Mouse (Mus musculus) v-Abl transformed pro-B cells (cell line): ENCODE results near the gene Arl15.

Experiments
- in situ Hi-C, 2 experiments: fragments of 400-800 bp; cut with MboI; formaldehyde crosslinking; loops; one replicate each; pipeline ENCODE4 v1.15.1; 2025; ENCODE audit not compliant: unreplicated experiment in 2 of 2

The Arl15 gene

GRCm38 (mm10) chr13:113794039-113794704 lies at the start of gene Arl15:
Arl15 (plus strand) TSS chr13:113794505.
- in situ Hi-C loops: loop anchor here (10.0 to 25.0 kb wide), 3 partner anchors 219 to 1132 kb away; partner anchors contain the start of genes Ddx4 (in 2 of the 2), Slc38a9 (in 2 of the 2), Cdc20b (in 1 of the 2) and Gpx8 (in 1 of the 2)

DNA sequence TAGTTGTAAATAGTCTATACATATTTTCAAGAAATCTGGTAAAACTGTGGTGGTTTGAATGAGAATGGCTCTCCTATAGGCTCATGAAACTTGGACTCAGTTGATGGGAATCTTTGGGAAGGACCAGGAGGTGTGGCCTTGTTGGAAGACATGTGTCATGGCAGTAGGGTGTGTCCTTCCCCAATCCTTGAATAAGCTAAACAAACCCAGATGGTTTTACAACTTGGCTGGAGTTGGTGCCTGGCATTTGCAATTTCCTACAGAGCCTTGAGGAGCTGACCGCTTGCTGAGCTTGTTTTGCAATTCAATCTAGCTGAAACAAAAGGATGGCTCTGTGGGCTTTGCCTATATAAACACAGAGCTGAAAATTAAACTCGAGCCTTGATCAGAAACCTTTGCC lies 49.0 kb upstream of the Arl15 start:
- in situ Hi-C loops: no loop called here

DNA sequence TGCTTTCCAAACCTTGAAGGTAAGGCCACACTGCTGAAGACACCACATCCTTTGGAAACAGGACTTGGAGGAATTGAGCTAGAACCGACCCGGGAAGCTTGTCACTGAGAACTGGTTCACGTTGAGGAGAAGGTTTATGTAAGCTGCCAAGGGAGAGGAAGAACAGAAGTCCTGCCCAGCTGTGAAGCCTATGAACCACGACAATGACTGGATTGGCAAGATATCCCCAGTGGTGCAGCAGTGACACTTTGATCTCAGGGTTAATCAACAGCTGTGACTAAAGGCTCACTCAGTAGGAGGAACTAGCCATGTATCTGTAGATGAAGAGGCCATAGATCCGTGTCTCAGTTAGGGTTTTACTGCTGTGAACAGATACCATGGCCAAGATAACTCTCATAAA lies 43.5 kb upstream of the Arl15 start:
- in situ Hi-C loops: no loop called here

DNA sequence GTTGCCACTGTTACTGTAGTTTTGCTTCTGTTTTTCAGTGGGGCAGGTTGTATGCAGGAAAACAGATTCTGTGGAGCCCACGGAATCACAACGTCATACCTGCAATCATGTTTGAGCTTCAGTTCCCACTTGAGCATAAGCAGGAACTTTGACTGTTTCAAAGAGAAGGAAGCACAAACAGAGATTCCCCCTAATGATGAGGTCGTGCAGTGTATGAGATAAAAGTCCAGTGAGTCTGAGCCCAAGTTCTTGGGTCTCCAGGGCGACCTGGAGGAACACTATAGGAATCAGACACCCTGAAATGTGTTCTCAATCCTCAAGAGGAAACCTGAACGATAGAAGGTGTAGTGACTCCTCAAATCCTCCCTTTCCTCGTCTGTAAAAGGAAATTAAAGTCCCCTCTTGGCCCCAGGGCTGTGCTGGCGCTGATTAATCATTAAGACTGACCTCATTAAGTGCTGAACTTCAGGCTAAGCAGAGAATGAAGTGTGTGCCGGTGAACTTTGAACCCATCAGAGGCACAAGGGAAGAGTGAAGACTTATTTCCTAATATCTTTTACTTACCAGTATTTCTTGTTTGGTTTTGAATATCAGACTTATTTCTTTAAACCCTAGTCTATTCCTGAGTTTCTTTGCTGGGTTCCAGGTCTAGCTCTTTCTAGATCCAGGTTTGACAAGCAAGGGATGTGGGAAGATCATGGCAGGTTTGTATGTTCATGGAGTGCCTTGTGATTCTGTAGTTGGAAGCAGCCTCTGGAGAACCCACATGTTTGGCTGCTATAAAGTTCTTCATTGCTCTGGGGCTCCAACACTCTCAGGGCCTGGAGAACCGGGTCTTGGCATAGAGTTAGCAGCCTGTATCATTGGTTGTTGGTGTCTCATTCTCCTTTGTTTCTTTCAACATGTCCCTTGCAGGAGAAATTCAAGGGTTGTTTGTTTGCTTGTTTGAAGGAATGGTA lies 39.3 kb upstream of the Arl15 start:
- in situ Hi-C loops: no loop called here

DNA sequence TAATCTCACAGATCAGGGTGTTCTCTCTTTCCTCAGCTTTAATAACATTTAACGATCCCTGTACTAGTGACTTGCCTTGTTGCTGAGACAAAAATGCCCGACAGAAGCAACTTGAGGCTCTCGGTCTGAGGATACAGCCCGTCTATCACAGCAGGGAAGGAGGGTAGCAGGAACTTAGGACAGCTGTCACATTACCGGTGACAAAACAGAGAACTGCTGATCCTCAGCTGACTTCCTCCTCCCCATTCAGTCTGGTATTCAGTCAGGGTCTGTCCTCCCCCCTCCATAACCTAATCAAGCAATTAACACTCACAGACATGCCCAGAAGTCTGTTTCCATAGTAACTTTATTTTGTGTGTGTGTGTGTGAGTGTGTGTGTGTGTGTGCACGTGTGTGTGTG lies 38.5 kb upstream of the Arl15 start:
- in situ Hi-C loops: no loop called here

DNA sequence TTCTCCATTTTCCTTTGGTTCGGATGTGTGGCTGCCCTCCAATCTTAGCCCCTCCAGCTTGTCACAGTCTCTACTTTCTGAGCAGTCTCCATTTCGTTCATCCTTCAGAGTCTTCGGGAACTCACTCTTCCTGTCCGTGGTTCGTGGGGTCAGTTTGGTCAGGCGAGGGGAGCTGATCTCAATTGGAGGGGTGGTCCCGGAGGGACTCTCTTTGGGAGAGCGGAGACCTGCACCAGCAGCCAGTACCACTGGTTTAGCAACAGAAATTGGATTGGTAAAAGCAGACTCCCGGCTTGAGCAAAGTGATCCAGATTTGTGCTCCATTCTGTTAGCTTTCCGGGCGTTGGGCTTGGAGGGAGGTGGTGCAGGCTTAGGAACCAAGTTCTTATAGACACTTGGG lies 32.6 kb upstream of the Arl15 start:
- in situ Hi-C loops: no loop called here

DNA sequence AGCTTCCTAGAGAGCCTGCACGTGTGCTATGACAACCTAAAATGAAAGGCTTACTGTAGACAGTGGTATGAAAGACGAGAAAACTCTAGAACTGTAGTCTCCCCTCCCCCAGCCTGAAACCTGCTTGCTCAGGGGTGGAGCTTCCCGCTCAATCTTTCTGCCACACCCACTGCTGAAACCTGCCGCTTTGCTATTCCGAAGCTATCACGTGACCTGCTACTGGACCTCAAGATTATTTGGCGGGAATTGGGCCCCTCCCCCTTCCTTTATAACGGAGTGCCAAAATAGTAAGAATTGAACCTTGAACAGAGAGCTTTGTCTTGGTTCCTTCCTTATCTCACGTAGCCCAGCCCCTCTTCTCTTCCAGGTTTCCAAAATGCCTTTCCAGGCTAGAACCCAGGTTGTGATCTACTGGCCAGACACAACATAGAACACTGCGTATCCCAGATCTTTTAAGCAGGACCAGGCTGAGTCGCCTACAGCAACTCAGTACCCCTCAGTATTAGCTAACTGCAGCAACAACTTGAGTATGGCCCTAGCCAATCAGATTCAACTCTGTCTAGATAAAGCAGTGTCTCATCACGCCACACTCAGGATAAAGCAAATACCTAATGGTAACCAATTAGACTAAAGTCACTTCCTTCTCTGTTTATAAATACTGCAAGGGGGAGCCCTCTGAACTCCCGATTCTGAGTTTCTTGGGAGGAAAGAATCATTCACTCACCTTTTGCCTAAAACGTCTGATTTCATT lies 31.4 kb upstream of the Arl15 start:
- in situ Hi-C loops: no loop called here

GRCm38 (mm10) chr13:113765411-113765810 lies 28.9 kb upstream of the Arl15 start:
- in situ Hi-C loops: no loop called here

DNA sequence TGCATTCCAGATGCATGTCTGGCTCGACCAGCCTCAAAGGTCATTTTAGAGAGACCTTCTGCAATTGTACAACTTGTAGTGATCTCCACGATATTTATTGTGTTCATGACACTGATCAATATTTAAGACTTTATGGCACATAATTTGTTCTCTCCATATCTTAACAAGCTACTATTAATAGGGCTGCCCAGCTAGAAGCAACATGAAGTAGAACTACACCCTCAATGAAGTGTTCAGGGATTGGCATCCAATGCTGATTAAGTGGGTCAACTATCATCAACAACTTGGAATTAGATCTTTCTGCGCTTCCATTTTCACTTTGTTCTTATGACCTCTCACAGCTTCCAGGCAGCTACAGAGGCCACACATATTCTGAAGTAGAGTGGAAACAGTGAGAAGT lies 24.5 kb upstream of the Arl15 start:
- in situ Hi-C loops: no loop called here

GRCm38 (mm10) chr13:113770340-113770739 lies 24.0 kb upstream of the Arl15 start:
- in situ Hi-C loops: no loop called here

DNA sequence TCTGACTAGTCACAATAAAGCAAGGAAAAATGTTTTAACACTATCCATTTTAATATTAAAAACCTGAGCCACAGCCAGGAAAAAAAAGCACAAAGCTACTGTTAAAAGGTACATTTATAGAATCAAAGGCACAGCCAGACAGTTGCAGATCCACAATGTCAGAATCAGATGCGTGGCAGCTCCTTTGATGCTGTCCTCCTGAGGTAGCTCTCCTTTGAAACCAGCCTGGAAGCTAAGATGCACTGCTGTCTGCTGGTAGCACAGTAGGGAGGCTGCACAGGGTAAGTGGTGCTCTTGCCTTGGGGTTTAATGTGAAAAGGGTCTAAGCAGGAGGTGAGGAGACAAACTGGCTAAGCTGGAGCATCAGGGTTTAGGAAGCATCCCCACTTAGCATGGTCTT lies 23.0 kb upstream of the Arl15 start:
- in situ Hi-C loops: no loop called here

DNA sequence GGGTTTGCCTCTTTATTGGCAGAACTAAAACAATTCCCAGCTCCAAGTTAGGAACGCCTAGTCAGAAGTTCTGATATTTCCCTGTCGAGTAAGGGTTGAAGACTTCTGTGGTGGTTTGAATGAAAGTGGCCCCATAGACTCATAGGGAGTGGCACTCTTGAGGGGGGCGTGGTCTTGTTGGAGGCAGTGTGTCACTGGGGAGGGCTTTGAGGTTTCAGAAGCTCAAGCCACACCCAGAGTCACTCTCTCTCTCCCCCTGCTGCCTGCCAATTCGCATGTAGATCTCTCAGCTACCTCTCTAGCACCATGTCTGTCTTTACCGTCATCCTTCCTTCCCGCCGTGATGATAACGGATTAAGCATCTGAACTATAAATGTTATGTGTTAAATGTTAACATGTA lies 19.5 kb upstream of the Arl15 start:
- in situ Hi-C loops: loop anchor here (25.0 kb wide), 2 partner anchors 737 to 1112 kb away; partner anchors contain the start of genes Ddx4 (in 2 of the 2), Slc38a9 (in 2 of the 2), Cdc20b (in 1 of the 2) and Gpx8 (in 1 of the 2)

GRCm38 (mm10) chr13:113775244-113776140 lies 18.8 kb upstream of the Arl15 start:
- in situ Hi-C loops: loop anchor here (25.0 kb wide), 2 partner anchors 738 to 1113 kb away; partner anchors contain the start of genes Ddx4 (in 2 of the 2), Slc38a9 (in 2 of the 2), Cdc20b (in 1 of the 2) and Gpx8 (in 1 of the 2)

DNA sequence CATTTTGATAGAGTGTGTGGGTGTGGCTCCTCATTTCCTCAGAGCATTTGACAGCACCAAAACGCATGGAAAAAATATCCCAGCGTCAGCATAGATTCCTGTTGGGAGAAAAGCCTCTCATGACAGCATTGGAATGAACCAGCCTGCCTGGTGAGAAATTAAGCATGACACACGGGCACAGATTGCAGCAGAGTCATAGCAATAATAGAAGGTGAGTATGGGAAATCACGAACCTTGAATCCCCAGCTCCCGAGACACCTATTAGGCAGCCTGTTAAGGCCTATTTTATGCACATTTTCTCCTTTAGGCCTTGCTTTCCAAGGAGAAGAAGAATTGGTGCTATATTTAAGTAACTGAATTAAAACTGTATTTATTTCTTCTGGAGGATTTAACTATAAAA lies 8.5 kb upstream of the Arl15 start:
- in situ Hi-C loops: loop anchor here (25.0 kb wide), 2 partner anchors 749 to 1124 kb away; partner anchors contain the start of genes Ddx4 (in 2 of the 2), Slc38a9 (in 2 of the 2), Cdc20b (in 1 of the 2) and Gpx8 (in 1 of the 2)

DNA sequence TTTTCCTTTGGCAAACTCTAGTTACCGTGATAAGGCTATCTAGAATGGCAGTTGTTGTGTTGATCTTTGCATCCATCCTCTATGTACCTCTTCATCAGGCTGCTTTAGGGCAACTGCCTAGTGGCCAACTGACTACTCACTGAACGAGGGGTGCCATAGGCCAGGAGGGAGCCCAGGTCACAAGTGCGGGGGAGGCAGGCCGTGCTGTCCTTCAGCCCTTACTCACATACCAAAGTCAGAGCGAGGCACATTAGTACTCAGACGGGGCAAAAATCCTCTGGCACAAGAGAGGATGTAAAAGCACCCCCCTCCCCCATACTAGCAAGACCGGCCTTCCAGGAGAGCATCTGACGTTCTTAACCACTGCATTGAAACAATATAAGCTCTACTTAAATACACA lies 7.2 kb upstream of the Arl15 start:
- in situ Hi-C loops: loop anchor here (25.0 kb wide), 2 partner anchors 750 to 1125 kb away; partner anchors contain the start of genes Ddx4 (in 2 of the 2), Slc38a9 (in 2 of the 2), Cdc20b (in 1 of the 2) and Gpx8 (in 1 of the 2)

- in situ Hi-C loops: loop anchor here (10.0 to 25.0 kb wide), 3 partner anchors 215 to 1128 kb away; partner anchors contain the start of genes Ddx4 (in 2 of the 2), Slc38a9 (in 2 of the 2), Cdc20b (in 1 of the 2) and Gpx8 (in 1 of the 2)
Observed at GRCm38 (mm10) chr13:113790016-113790415, 4.3 kb upstream of the Arl15 start.

- in situ Hi-C loops: loop anchor here (10.0 to 25.0 kb wide), 3 partner anchors 219 to 1131 kb away; partner anchors contain the start of genes Ddx4 (in 2 of the 2), Slc38a9 (in 2 of the 2), Cdc20b (in 1 of the 2) and Gpx8 (in 1 of the 2)
Observed at GRCm38 (mm10) chr13:113793637-113794036, 668 bp upstream of the Arl15 start.
